Mouse (Mus musculus): ENCODE data around the gene Trim32.

Trim32 gene

GRCm38 (mm10) chr4:65604504-65605150 lies at the start of gene Trim32:
Trim32 (plus strand) TSS chr4:65604986.
- peak; percentile 98 for DNase-seq

GRCm38 (mm10) chr4:65565493-65565892 lies 39.3 kb upstream of the Trim32 start:
- DNase-seq: no peak

GRCm38 (mm10) chr4:65580254-65580653 lies 24.5 kb upstream of the Trim32 start:
- no peak for DNase-seq

- DNase-seq: no peak
Measured at GRCm38 (mm10) chr4:65586947-65587346, 17.8 kb upstream of the Trim32 start.

- DNase-seq: peak; percentile 44
Measured at GRCm38 (mm10) chr4:65589780-65590179, 15.0 kb upstream of the Trim32 start.

- no peak for DNase-seq
Measured at GRCm38 (mm10) chr4:65594601-65595369, 10.0 kb upstream of the Trim32 start.

GRCm38 (mm10) chr4:65605151-65605702 lies 441 bp downstream of the Trim32 start:
- peak; percentile 39 for DNase-seq

- DNase-seq: peak; percentile 10
Measured at GRCm38 (mm10) chr4:65607184-65607631, 2.4 kb downstream of the Trim32 start.

- DNase-seq: no peak
Measured at GRCm38 (mm10) chr4:65608112-65608511, 3.3 kb downstream of the Trim32 start.

- no peak for DNase-seq
Measured at GRCm38 (mm10) chr4:65610329-65610728, 5.5 kb downstream of the Trim32 start.

GRCm38 (mm10) chr4:65610896-65611295 lies 6.1 kb downstream of the Trim32 start:
- DNase-seq: peak; percentile 11

GRCm38 (mm10) chr4:65613135-65613534 lies 8.3 kb downstream of the Trim32 start:
- no peak for DNase-seq

- no peak for DNase-seq
Measured at GRCm38 (mm10) chr4:65620125-65620524, 15.3 kb downstream of the Trim32 start.

GRCm38 (mm10) chr4:65638231-65638630 lies 33.4 kb downstream of the Trim32 start:
- no peak for DNase-seq

GRCm38 (mm10) chr4:65642611-65643010 lies 37.8 kb downstream of the Trim32 start:
- DNase-seq: no peak

GRCm38 (mm10) chr4:65654723-65655122 lies 49.9 kb downstream of the Trim32 start:
- DNase-seq: peak; percentile 81

- DNase-seq: no peak
Measured at GRCm38 (mm10) chr4:65663176-65663575, 58.4 kb downstream of the Trim32 start.
